Comparison of ENCODE assay signal across 23 mouse cellular contexts in the genomic region with DNA sequence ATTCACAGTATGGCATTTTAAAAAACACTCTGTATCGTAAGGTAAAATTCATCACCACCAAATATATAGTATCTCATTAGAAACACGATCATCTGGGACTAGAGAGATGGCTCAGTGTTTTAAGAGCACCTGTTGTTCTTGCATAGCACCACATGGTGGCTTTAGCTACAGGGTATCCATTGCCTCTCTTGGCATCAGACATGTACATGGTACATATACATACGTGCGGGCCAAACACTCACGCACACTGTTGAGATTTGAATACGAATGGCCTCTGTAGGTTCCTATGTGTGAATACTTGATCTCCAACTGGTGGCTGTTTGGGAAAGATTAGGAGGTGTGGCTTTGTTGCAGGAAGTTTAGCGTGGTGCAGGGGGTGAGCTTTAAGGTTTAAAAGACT. TPM values are rescaled to one million over a fixed set of nuclear protein-coding genes. Genes with fewer than 3 reads are reported as not detected.
DNase-seq lines count a peak whose midpoint lies in the region; ATAC-seq and TF ChIP-seq lines count a peak whose summit lies in the region.
"Had no signal": no experiment of that assay in that cellular context is flagged by ENCODE, and none has a peak within 500 bp of the region (broad histone marks: within the 10 kb centered on the region; RNA-seq: fewer than 3 reads in every experiment).

No protein-coding gene starts in this region.

- no peak for ATAC-seq in embryonic facial prominence, embryonic 12.5 days (ENCODE audit: insufficient number of reproducible peaks, insufficient read depth, low FRiP score, low TSS enrichment)
- ATAC-seq in limb, embryonic 14.5 days (ENCODE audit: low FRiP score, low read depth), result no peak
- ATAC-seq: forebrain, embryonic 13.5 days; hindbrain, postnatal 0 days; liver, embryonic 12.5 days; midbrain, embryonic 13.5 days had no signal

- no peak overlapping the region for H3K4me2 ChIP-seq in embryonic facial prominence, embryonic 12.5 days (replicated peaks)
- H3K4me2 ChIP-seq in limb, embryonic 14.5 days (replicated peaks; ENCODE audit: low read depth, low read length, severe bottlenecking), result no peak overlapping the region
- H3K4me2 ChIP-seq: liver, embryonic 12.5 days; midbrain, embryonic 13.5 days; stomach, embryonic 15.5 days had no signal

- H3K4me1 ChIP-seq in embryonic facial prominence, embryonic 12.5 days, result peaks cover 7% of the 10 kb centered on the region; the same call in 1 of the 2 replicates
- H3K4me1 ChIP-seq in embryonic facial prominence, embryonic 10.5 days, result peaks cover 15% of the 10 kb centered on the region
- H3K4me1 ChIP-seq in limb, embryonic 14.5 days (ENCODE audit: control insufficient read depth, insufficient read depth, low read length), result peaks cover 5% of the 10 kb centered on the region; the same call in 1 of the 2 replicates
- H3K4me1 ChIP-seq in hindbrain, embryonic 10.5 days (replicated peaks), result peaks cover 19% of the 10 kb centered on the region
- H3K4me1 ChIP-seq in forebrain, embryonic 10.5 days, result peaks cover 17% of the 10 kb centered on the region
- H3K4me1 ChIP-seq: liver, embryonic 12.5 days; stomach, embryonic 15.5 days had no signal

- no peak for TF ChIP-seq POLR2A in limb, embryonic 14.5 days (IDR thresholded peaks at IDR 0.05; ENCODE audit: borderline replicate concordance, extremely low read depth, insufficient read depth, insufficient read length)

- 74% methylated on average over 7 of the region's 7 CpGs for WGBS in embryonic facial prominence, embryonic 12.5 days
- WGBS in embryonic facial prominence, embryonic 10.5 days, result 85% methylated on average over 7 of the region's 7 CpGs
- 76% methylated on average over 7 of the region's 7 CpGs for WGBS in limb, embryonic 14.5 days
- 84% methylated on average over 7 of the region's 7 CpGs for WGBS in hindbrain, embryonic 10.5 days
- 82% methylated on average over 7 of the region's 7 CpGs for WGBS in forebrain, embryonic 10.5 days

- no peak overlapping the region for H3K4me3 ChIP-seq in embryonic facial prominence, embryonic 12.5 days
- no peak overlapping the region for H3K4me3 ChIP-seq in embryonic facial prominence, embryonic 10.5 days
- H3K4me3 ChIP-seq in limb, embryonic 14.5 days (replicated peaks; ENCODE audit: low read length), result no peak overlapping the region
- H3K4me3 ChIP-seq in hindbrain, embryonic 10.5 days, result no peak overlapping the region
- H3K4me3 ChIP-seq in forebrain, embryonic 10.5 days, result no peak overlapping the region
- H3K4me3 ChIP-seq: forebrain, embryonic 13.5 days; left cerebral cortex, adult 2 months; liver, embryonic 12.5 days; midbrain, embryonic 13.5 days; neural tube, embryonic 12.5 days; stomach, embryonic 15.5 days had no signal

- H3K36me3 ChIP-seq in embryonic facial prominence, embryonic 12.5 days, result no peaks in the 10 kb centered on the region
- no peaks in the 10 kb centered on the region for H3K36me3 ChIP-seq in embryonic facial prominence, embryonic 10.5 days (replicated peaks)
- H3K36me3 ChIP-seq in limb, embryonic 14.5 days (ENCODE audit: control insufficient read depth, insufficient read depth, low read length), result no peaks in the 10 kb centered on the region
- no peaks in the 10 kb centered on the region for H3K36me3 ChIP-seq in hindbrain, embryonic 10.5 days
- no peaks in the 10 kb centered on the region for H3K36me3 ChIP-seq in forebrain, embryonic 10.5 days (replicated peaks)
- H3K36me3 ChIP-seq: liver, embryonic 12.5 days; midbrain, embryonic 13.5 days; neural tube, embryonic 12.5 days; stomach, embryonic 15.5 days had no signal

- 0 out of 2 replicates have a peak overlapping the region, but pooled peaks have one; percentile 1 for H3K27ac ChIP-seq in embryonic facial prominence, embryonic 12.5 days
- H3K27ac ChIP-seq in embryonic facial prominence, embryonic 10.5 days (replicated peaks), result no peak overlapping the region
- H3K27ac ChIP-seq in limb, embryonic 14.5 days (replicated peaks; ENCODE audit: low read depth, low read length), result peak overlapping the region; percentile 52; the same call in 1 of the 2 replicates
- H3K27ac ChIP-seq in hindbrain, embryonic 10.5 days, result no peak overlapping the region
- no peak overlapping the region for H3K27ac ChIP-seq in forebrain, embryonic 10.5 days
- H3K27ac ChIP-seq: forebrain, embryonic 13.5 days; hindbrain, postnatal 0 days; left cerebral cortex, adult 2 months; liver, embryonic 12.5 days; midbrain, embryonic 13.5 days; neural tube, embryonic 12.5 days; stomach, embryonic 15.5 days had no signal

- DNase-seq in embryonic facial prominence, embryonic 10.5 days (ENCODE audit: low spot score), result no peak
- DNase-seq in 416B (ENCODE audit: low read depth) (peak; percentile 39), ZHBTc4 (ENCODE audit: low read depth, low spot score) (peak; percentile 56)
- no peak for DNase-seq in limb, embryonic 14.5 days (ENCODE audit: low spot score)
- no peak for DNase-seq in hindbrain, embryonic 10.5 days (ENCODE audit: low spot score)
- no peak for DNase-seq in forebrain, embryonic 10.5 days (ENCODE audit: extremely low spot score, low spot score)
- DNase-seq: adrenal gland, postnatal 14 days; cerebellum, adult 8-10 months; cerebellum, postnatal 36 days; kidney, adult 11 months; layer of hippocampus, adult 9-11 months; lung, adult 18-20 months; retina, postnatal 1 day; thymus, adult 18-20 months; thymus, postnatal 36 days had no signal

- H3K27me3 ChIP-seq in embryonic facial prominence, embryonic 12.5 days, result no peaks in the 10 kb centered on the region
- H3K27me3 ChIP-seq in embryonic facial prominence, embryonic 10.5 days (replicated peaks; ENCODE audit: low read depth, poor library complexity, severe bottlenecking), result no peaks in the 10 kb centered on the region
- no peaks in the 10 kb centered on the region; the same call in 1 of the 2 replicates for H3K27me3 ChIP-seq in limb, embryonic 14.5 days (ENCODE audit: control insufficient read depth, insufficient read depth, low read length)
- 0 out of 2 replicates have a peak, but pooled peaks cover 5% of the 10 kb centered on the region for H3K27me3 ChIP-seq in hindbrain, embryonic 10.5 days (ENCODE audit: insufficient read depth, poor library complexity, severe bottlenecking)
- peaks cover 7% of the 10 kb centered on the region; the same call in 1 of the 2 replicates for H3K27me3 ChIP-seq in forebrain, embryonic 10.5 days (ENCODE audit: poor library complexity, severe bottlenecking)
- H3K27me3 ChIP-seq: forebrain, embryonic 13.5 days; stomach, embryonic 15.5 days had no signal

- no peaks in the 10 kb centered on the region for H3K9me3 ChIP-seq in embryonic facial prominence, embryonic 12.5 days
- no peaks in the 10 kb centered on the region for H3K9me3 ChIP-seq in embryonic facial prominence, embryonic 10.5 days
- H3K9me3 ChIP-seq in limb, embryonic 14.5 days (ENCODE audit: control insufficient read depth, low read length), result no peaks in the 10 kb centered on the region
- H3K9me3 ChIP-seq in hindbrain, embryonic 10.5 days, result no peaks in the 10 kb centered on the region
- no peaks in the 10 kb centered on the region for H3K9me3 ChIP-seq in forebrain, embryonic 10.5 days
- H3K9me3 ChIP-seq: forebrain, embryonic 13.5 days; liver, embryonic 12.5 days; midbrain, embryonic 13.5 days; neural tube, embryonic 12.5 days; stomach, embryonic 15.5 days had no signal

- no peak overlapping the region for H3K9ac ChIP-seq in embryonic facial prominence, embryonic 12.5 days
- H3K9ac ChIP-seq in limb, embryonic 14.5 days (ENCODE audit: low read depth, low read length, severe bottlenecking), result no peak overlapping the region
- H3K9ac ChIP-seq: forebrain, embryonic 13.5 days; liver, embryonic 12.5 days; midbrain, embryonic 13.5 days; neural tube, embryonic 12.5 days; stomach, embryonic 15.5 days had no signal

RNA-seq across cellular contexts. Expression of gene Cdkn2aip, which starts 28.6 kb away (rescaled TPM):
- polyA plus RNA-seq in embryonic facial prominence, embryonic 12.5 days (2016; fragmentation: Nextera tagmentation; extraction: Ambion mirVana), result 32.6 and 33.5 TPM in 2 replicates
- polyA plus RNA-seq in embryonic facial prominence, embryonic 10.5 days (2016; fragmentation: Nextera tagmentation; extraction: Ambion mirVana), result 38.2 and 38.5 TPM in 2 replicates
- polyA plus RNA-seq in limb, embryonic 14.5 days (2012; rRNA removed), result 11.6 and 13.5 TPM in 2 replicates
- polyA plus RNA-seq in limb, embryonic 14.5 days (2014; fragmentation: Nextera tagmentation; extraction: Ambion mirVana), result 22.3 and 25.9 TPM in 2 replicates
- 39.2 and 39.9 TPM in 2 replicates for polyA plus RNA-seq in hindbrain, embryonic 10.5 days (2016; fragmentation: Nextera tagmentation; extraction: Ambion mirVana)
- 34.8 and 37.3 TPM in 2 replicates for polyA plus RNA-seq in forebrain, embryonic 10.5 days (2016; fragmentation: Nextera tagmentation; extraction: Ambion mirVana)

Comparison
In these comparisons a context has a peak if more than half of its experiments do, and no peak if none do; other contexts are left out.
1. H3K27ac ChIP-seq: peak in embryonic facial prominence, embryonic 12.5 days (single experiment) and limb, embryonic 14.5 days (single experiment); none in embryonic facial prominence, embryonic 10.5 days (single experiment), hindbrain, embryonic 10.5 days (single experiment) and forebrain, embryonic 10.5 days (single experiment).
2. DNase-seq: peak in 416B (single experiment) and ZHBTc4 (single experiment); none in embryonic facial prominence, embryonic 10.5 days (single experiment), limb, embryonic 14.5 days (single experiment), hindbrain, embryonic 10.5 days (single experiment) and forebrain, embryonic 10.5 days (single experiment).